Mouse (Mus musculus): ENCODE data around the gene Ubap2. TPM values are rescaled to one million over a fixed set of nuclear protein-coding genes. Genes with fewer than 3 reads are reported as not detected.

Gene Ubap2
- total RNA-seq, 4 experiments from 2014 or later, result 52.5 to 65.4 (median 57.5) TPM

GRCm38 (mm10) chr4:41164974-41165373 lies 110.0 kb downstream of the Ubap2 start:
- no peak for DNase-seq (ENCODE audit: low spot score)

GRCm38 (mm10) chr4:41161232-41161631 lies 113.7 kb downstream of the Ubap2 start:
- no peak for DNase-seq (ENCODE audit: low spot score)

GRCm38 (mm10) chr4:41158251-41158650 lies 116.7 kb downstream of the Ubap2 start:
- DNase-seq (ENCODE audit: low spot score), result no peak

- DNase-seq (ENCODE audit: low spot score), result no peak
Observed at GRCm38 (mm10) chr4:41156961-41157360, 118.0 kb downstream of the Ubap2 start.

GRCm38 (mm10) chr4:41153146-41153545 lies 121.8 kb downstream of the Ubap2 start:
- no peak for DNase-seq (ENCODE audit: low spot score)

GRCm38 (mm10) chr4:41151186-41151585 lies 123.8 kb downstream of the Ubap2 start:
- DNase-seq (ENCODE audit: low spot score), result no peak

GRCm38 (mm10) chr4:41149891-41150290 lies 125.1 kb downstream of the Ubap2 start:
- DNase-seq (ENCODE audit: low spot score), result no peak

Other genes starting within 250 kb of the Ubap2 start
- 10 to 100 TPM; 24.2 to 36.7 (median 31.4) TPM for gene Aqp7, start 227.0 kb downstream of the Ubap2 start, total RNA-seq (2022)
- not detected for gene Aqp3, start 177.0 kb downstream of the Ubap2 start, total RNA-seq (2022)
- gene Nol6, start 150.7 kb downstream of the Ubap2 start, total RNA-seq (2022), result 10 to 100 TPM; 17.5 to 20.6 (median 18.8) TPM
- gene Ube2r2, start 139.4 kb downstream of the Ubap2 start, total RNA-seq (2022), result 100 to 1,000 TPM; 124 to 155 (median 142) TPM
- gene Dcaf12, start 39.7 kb upstream of the Ubap2 start, total RNA-seq (2022), result 10 to 100 TPM; 22.9 to 35.5 (median 27.7) TPM
- 10 to 100 TPM; 31.8 to 37.4 (median 33.7) TPM for gene Ubap1, start 73.9 kb upstream of the Ubap2 start, total RNA-seq (2022)
- gene Kif24, start 189.7 kb upstream of the Ubap2 start, total RNA-seq (2022), result under 1 TPM; 0.22 to 0.63 (median 0.43) TPM
- 10 to 100 TPM; 32.9 to 48.6 (median 39.2) TPM for gene Nudt2, start 190.0 kb upstream of the Ubap2 start, total RNA-seq (2022)
- gene AI464131, start 227.9 kb upstream of the Ubap2 start, total RNA-seq (2022), result 10 to 100 TPM; 12.6 to 16.0 (median 13.7) TPM
- gene 1110017D15Rik, start 242.2 kb upstream of the Ubap2 start, total RNA-seq (2022), result under 1 TPM in 1 of 4 experiments, not detected in 3; 0.41 TPM

Data from heart, adult 8-10 months (tissue).